Mouse (Mus musculus): ENCODE measurements around the gene Tbc1d2. TPM values are rescaled to one million over a fixed set of nuclear protein-coding genes. Genes with fewer than 3 reads are reported as not detected.
"Not testable (repeated sequence)": the region's sequence is repeated elsewhere in the genome, so short reads cannot be mapped to it uniquely, and the experiment has no call there.

Tbc1d2 gene
- total RNA-seq, 2 experiments from 2014 or later, result 0.39 to 0.83 TPM

DNA sequence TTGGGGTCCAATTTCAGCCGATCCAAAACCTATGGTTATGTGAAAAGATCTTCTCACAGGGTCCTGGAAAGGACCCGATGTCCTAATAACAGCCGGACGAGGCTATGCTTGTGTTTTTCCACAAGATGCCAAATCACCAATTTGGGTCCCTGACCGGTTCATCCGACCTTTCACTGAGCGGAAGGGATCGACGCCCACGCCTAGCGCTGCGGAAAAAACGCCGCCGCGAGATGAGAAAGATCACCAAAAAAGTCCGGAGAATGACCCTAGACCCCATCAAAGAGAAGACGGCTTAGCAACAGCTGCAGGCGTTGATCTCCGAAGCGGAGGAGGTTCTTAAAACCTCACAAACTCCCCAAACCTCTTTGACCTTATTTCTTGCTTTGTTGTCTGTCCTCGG, 68.4 kb downstream of the Tbc1d2 start:
- not testable (repeated sequence) for DNase-seq (ENCODE audit: low spot score)

- not testable (repeated sequence) for DNase-seq (ENCODE audit: low spot score)
Observed at GRCm38 (mm10) chr4:46580799-46581243, 69.2 kb downstream of the Tbc1d2 start.

DNA sequence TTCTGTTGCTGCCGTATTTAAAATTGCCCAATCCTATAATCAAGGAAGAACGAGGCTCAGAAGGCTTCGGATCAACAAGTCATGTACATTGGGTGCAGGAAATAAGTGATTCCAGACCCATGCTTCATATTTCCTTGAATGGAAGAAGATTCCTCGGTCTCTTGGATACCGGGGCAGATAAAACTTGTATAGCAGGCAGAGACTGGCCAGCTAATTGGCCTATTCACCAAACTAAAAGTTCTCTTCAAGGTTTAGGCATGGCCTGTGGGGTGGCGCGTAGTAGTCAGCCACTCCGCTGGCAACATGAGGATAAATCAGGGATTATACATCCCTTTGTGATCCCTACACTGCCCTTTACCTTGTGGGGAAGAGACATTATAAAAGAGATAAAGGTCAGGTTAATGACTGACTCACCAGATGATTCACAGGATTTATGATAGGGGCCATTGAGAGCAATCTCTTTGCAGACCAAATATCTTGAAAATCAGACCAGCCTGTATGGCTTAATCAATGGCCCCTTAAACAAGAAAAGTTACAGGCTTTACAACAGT, 71.1 kb downstream of the Tbc1d2 start:
- DNase-seq (ENCODE audit: low spot score), result not testable (repeated sequence)

DNA sequence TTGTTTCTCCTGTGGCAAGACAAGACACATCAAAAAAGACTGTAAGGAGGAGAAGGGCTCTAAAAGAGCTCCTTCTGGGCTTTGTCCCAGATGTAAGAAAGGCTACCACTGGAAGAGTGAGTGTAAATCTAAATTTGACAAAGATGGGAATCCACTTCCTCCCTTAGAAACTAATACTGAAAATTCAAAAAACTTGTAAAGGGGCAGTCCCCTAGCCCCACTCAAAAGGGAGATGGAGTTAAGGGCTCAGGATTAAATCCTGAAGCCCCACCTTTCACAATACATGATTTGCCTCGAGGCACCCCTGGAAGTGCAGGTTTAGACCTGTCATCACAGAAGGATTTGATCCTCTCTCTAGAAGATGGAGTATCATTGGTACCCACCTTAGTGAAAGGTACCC, 71.8 kb downstream of the Tbc1d2 start:
- DNase-seq (ENCODE audit: low spot score), result no peak

DNA sequence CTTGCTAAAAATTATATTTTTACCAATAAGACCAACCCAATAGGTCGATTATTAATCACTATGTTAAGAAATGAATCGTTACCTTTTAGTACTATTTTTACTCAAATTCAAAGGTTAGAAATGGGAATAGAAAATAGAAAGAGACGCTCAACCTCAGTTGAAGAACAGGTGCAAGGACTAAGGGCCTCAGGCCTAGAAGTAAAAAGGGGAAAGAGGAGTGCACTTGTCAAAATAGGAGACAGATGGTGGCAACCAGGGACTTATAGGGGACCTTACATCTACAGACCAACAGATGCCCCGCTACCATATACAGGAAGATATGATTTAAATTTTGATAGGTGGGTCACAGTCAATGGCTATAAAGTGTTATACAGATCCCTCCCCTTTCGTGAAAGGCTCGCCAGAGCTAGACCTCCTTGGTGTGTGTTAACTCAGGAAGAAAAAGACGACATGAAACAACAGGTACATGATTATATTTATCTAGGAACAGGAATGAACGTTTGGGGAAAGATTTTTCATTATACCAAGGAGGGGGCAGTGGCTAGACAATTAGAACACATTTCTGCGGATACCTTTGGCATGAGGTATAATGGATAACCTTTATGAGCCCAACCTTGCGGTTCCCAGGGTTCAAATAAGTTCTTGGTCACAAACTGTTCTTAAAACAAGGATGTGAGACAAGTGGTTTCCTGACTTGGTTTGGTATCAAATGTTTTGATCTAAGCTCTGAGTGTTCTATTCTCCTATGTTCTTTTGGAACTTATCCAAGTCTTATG, 74.3 kb downstream of the Tbc1d2 start:
- DNase-seq (ENCODE audit: low spot score), result not testable (repeated sequence)

DNA sequence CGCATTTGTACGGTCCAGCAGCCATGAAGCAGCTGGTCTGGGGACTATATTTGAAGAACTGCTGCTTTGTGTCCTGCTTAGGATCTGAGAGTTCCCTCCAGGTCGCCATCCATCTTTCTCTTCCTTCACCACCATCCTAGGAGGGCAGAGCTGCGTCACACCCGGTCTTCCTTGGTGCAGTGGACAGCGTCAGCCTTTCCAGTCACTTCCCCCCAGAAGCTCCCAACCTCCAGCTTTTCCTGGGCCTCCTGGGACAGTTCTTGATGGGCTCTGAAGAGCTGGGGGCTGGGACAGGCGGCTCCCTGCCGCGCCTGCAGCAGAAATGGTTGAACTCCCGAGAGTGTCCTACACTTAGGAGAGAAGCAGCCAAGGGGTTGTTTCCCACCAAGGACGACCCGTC, 75.2 kb downstream of the Tbc1d2 start:
- no peak for DNase-seq (ENCODE audit: low spot score)

DNA sequence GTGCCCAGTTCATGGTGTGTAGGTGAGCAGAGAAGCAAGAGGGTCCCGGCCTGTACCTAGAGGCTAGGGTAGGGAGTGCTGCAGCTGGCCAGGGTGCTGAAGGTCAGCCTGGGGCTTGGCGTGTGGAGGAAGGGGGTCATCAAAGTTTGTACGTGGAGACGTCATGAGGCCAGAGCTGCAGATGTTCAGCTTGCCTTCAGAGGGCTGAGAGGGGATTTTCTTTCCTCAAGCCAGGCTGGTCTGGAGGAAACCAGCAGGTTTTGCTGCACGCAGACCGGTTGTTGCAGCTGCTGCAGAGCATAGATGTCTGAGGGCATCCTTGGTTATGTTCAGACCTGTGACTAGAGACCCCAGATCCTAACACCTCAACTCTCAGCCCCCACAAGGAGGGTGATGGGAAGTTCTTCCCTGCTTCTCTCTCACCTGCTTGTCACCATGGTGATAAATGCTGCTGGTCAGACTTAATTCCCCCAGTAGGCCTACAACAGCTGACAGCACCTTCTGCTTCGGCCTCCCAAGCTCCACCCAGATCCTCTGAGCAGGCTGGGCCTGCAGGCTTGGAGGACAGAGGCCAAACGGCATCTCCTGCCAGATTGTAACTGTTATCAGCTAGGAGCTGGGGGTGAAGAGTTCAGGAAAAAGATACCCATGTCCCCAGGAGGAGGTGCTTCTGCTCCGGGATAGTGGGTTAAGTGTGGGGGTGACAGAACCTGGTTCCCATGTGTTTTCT, 75.8 kb downstream of the Tbc1d2 start:
- DNase-seq (ENCODE audit: low spot score), result no peak

GRCm38 (mm10) chr4:46572616-46573015, 77.4 kb downstream of the Tbc1d2 start:
- no peak for DNase-seq (ENCODE audit: low spot score)

DNA sequence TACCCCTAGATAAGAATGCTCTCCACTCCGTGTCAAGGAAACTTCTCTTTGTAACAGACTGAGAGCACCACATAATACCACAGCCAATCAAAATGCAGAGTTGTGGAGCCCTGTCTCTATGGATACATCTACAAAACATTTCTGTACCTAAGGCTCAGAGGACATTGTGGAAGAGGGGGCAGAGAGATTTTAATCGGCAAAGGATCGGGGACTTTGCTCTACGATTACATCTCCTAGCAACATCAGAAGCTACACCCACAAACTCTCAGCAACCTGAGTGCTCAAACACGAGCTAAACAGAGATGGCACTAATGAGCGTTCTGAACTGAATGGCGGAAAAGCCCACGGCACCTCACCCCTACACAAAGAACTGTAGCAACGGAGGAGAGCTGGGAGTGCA, 78.3 kb downstream of the Tbc1d2 start:
- DNase-seq (ENCODE audit: low spot score), result no peak

DNA sequence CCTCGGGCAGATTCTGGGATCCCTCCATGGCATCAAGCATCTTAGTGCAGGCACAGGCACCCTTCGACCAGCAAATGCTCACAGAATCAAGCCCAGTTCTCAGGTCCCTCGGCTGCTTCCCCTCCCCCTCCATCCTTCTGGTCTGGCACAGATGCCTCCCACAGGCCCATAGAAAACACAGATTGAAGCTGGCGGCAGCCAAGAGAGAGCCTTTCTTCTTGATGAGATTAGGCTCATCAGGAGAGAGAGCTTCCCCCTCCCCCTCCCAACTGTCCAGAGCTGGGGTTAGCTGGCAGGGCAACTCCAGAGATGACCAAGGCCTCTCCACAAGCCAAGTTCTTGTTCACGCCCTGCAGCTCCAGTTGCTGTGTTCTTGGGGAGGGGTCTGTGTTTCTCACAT, 80.3 kb downstream of the Tbc1d2 start:
- DNase-seq (ENCODE audit: low spot score), result no peak

DNA sequence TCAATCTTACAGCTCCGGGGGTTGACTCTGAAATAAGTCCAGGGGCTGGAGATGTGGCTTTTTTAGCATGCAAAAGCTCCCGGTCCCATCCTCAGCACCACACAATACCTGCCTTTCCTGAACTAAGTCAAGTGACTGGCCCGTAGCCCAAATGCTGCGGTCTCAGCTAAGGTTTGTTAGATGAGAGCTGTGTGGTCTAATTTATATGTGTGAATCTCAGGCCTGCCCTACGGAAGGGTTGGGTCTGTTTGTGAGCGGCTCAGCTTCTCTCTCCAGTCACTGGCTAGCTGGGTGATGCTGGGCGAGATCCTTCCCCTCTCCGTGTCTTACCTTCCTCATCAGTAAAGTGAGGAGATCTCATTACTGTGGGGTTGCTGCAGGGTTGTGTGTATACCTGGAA, 81.8 kb downstream of the Tbc1d2 start:
- DNase-seq (ENCODE audit: low spot score), result no peak

DNA sequence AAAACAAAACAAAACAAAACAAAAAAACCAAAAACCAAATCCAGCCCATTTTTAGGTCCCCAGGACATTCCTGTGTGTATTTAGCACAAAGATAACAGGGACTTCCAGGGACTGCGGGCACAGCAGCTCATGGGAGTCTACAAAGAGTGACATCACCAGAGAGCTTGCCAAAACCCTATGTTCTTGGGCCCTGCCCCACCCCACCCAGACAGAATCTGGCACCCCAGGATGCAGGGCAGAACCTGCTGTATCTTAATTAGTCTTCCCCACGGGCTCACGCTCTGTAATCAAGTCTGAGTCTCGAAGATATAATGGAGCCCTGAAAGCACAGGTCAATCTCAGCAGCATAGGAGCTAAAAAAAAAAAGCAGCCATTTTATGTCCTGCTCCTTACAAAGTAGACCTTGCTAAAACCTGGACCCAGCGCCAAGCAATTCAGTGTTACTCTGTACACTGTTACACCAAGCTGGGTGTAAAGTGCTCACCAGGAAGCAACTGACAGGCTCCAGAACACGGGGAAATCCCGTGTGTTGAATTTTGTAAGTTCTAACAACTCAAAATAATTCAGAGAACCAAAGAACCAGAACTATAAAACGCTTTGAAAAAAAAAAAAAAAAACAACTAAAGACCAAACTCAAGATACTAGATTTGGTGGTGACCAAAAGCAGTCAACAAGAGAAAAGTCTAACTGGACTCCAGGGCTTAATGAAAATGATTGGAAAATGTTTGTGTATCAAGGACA, 82.9 kb downstream of the Tbc1d2 start:
- DNase-seq (ENCODE audit: low spot score), result no peak

GRCm38 (mm10) chr4:46565393-46565955, 84.5 kb downstream of the Tbc1d2 start:
- no peak for DNase-seq (ENCODE audit: low spot score)

GRCm38 (mm10) chr4:46564247-46564646, 85.8 kb downstream of the Tbc1d2 start:
- DNase-seq (ENCODE audit: low spot score), result no peak

DNA sequence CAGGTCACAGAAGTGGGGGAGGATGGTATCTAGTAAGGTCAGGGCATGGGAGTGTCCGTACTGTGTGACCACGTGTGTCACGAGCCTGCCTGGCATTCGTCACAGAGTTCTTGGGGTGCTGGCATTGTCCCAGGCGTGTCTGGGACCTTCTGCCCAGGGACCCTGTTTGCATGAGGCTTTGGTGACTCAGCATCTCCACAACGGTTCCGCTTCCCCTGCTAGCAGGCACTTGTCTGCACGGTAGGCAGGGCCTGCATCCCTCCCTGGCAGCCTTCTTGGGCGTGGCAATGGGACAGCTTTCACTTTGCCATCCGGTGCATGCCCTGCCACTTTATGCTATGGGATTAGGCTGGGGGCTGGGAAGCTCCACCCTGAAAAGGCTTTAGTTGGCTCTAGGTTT, 86.2 kb downstream of the Tbc1d2 start:
- peak; percentile 19 for DNase-seq (ENCODE audit: low spot score)

GRCm38 (mm10) chr4:46562841-46563240, 87.2 kb downstream of the Tbc1d2 start:
- DNase-seq (ENCODE audit: low spot score), result no peak

DNA sequence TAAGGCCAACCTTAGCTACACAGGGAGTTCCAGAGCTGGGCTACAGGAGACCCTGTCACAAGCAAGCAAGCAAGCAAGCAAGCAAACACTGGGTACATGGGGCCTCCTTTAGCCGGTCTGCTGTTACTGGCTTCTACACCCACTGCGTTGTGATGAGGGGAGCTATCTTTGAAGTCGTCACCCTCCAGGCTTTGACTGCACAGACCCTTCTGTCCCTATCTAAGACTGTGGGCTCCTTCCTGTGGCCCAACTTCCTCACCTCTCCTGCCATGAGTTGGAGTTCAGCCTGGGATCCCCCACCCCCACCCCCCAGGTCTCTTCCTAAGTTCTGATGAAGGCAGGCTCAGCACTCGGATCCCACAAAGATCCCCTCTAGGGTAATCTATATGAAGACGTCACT, 88.0 kb downstream of the Tbc1d2 start:
- no peak for DNase-seq (ENCODE audit: low spot score)

DNA sequence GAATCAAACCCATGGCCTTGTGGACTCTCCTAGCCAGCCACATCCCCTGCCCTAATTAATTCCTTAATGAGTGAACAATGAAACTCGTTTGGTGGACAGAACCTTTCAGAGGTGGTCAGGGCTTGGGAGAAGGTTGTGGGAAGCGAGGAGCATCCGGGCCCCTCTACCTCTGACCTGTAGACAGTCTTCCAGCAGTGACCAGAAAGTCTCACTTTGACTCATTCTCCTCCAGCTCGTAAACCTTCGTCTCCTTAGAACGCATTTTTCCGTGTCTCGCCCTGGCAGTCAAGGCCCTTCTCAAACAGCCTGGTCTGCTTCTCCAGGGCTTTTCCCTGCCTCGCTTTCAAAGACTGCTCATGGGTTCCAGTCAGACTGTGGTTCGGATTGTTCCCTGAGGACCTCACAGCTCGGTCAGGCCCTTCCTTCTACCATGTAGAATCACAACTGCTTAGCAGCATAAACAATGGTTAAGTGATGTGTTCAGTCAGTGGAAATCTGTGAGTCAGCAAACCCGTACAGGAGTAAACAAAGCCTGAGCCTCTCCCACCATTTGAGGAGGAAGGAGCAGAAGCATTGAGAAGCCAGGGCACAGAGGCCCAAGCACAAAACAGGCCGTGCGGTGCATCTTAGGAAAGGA, 89.8 kb downstream of the Tbc1d2 start:
- no peak for DNase-seq (ENCODE audit: low spot score)

- DNase-seq (ENCODE audit: low spot score), result no peak
Observed at GRCm38 (mm10) chr4:46558672-46559667, 91.0 kb downstream of the Tbc1d2 start.

- no peak for DNase-seq (ENCODE audit: low spot score)
Observed at GRCm38 (mm10) chr4:46556933-46557332, 93.1 kb downstream of the Tbc1d2 start.

Data from gastrocnemius, adult 18-20 months (tissue).